Mouse (Mus musculus): ENCODE data around the gene Gm20696. TPM values are rescaled to one million over a fixed set of nuclear protein-coding genes. Genes with fewer than 3 reads are reported as not detected.

The Gm20696 gene
- polyA plus RNA-seq, 1 experiment from 2014 or later: 3.9 TPM

- no peak for ATAC-seq
These were observed 254.0 kb downstream of the Gm20696 start for GRCm38 (mm10) chr6:99412598-99412997.

GRCm38 (mm10) chr6:99409602-99410001, 257.0 kb downstream of the Gm20696 start:
- Histone ChIP-seq H3K27me3 (no peaks in the 10 kb centered on the region), H3K36me3 (ENCODE audit: poor library complexity, severe bottlenecking) (no peaks in the 10 kb centered on the region), H3K4me2 (no peak overlapping the region), H3K9ac (no peak overlapping the region), H3K27ac (no peak overlapping the region), H3K9me3 (replicated peaks) (no peaks in the 10 kb centered on the region), H3K4me1 (no peaks in the 10 kb centered on the region; the same call in 1 of the 2 replicates), H3K4me3 (no peak overlapping the region)
- 85% methylated on average over 5 of the region's 5 CpGs for WGBS
- ATAC-seq: no peak

More at GRCm38 (mm10) chr6:99412598-99412997, 254.0 kb downstream of the Gm20696 start:
- H3K4me1 ChIP-seq: no peaks in the 10 kb centered on the region; the same call in 1 of the 2 replicates
- H3K27ac ChIP-seq: no peak overlapping the region
- H3K4me2 ChIP-seq: no peak overlapping the region
- H3K4me3 ChIP-seq: no peak overlapping the region
- 93% methylated on average over 6 of the region's 6 CpGs for WGBS
- no peaks in the 10 kb centered on the region for H3K27me3 ChIP-seq
- no peaks in the 10 kb centered on the region for H3K36me3 ChIP-seq (ENCODE audit: poor library complexity, severe bottlenecking)
- H3K9ac ChIP-seq: no peak overlapping the region
- H3K9me3 ChIP-seq (replicated peaks): no peaks in the 10 kb centered on the region

- no peak for ATAC-seq
- Histone ChIP-seq H3K4me3 (no peak overlapping the region), H3K9ac (no peak overlapping the region), H3K4me2 (no peak overlapping the region), H3K27me3 (no peaks in the 10 kb centered on the region), H3K4me1 (no peaks in the 10 kb centered on the region; the same call in 1 of the 2 replicates), H3K27ac (no peak overlapping the region), H3K9me3 (replicated peaks) (no peaks in the 10 kb centered on the region), H3K36me3 (ENCODE audit: poor library complexity, severe bottlenecking) (no peaks in the 10 kb centered on the region)
- WGBS: 95% methylated on average over 4 of the region's 4 CpGs
These were observed 257.7 kb downstream of the Gm20696 start for GRCm38 (mm10) chr6:99408880-99409279.

GRCm38 (mm10) chr6:99403755-99404390, 262.7 kb downstream of the Gm20696 start:
- Histone ChIP-seq H3K4me3 (no peak overlapping the region), H3K4me2 (no peak overlapping the region), H3K9me3 (replicated peaks) (no peaks in the 10 kb centered on the region), H3K9ac (no peak overlapping the region), H3K4me1 (peaks cover 28% of the 10 kb centered on the region), H3K36me3 (ENCODE audit: poor library complexity, severe bottlenecking) (0 out of 2 replicates have a peak, but pooled peaks cover 3% of the 10 kb centered on the region), H3K27me3 (no peaks in the 10 kb centered on the region), H3K27ac (no peak overlapping the region)
- no peak for ATAC-seq
- 90% methylated on average over 6 of the region's 6 CpGs for WGBS

- 0 out of 2 replicates have a peak, but pooled peaks cover 4% of the 10 kb centered on the region for H3K36me3 ChIP-seq (ENCODE audit: poor library complexity, severe bottlenecking)
- no peak overlapping the region for H3K9ac ChIP-seq
- 78% methylated on average over 9 of the region's 9 CpGs for WGBS
These were observed 263.7 kb downstream of the Gm20696 start for GRCm38 (mm10) chr6:99402941-99403340.

GRCm38 (mm10) chr6:99402370-99402769, 264.2 kb downstream of the Gm20696 start:
- H3K27me3 ChIP-seq: no peaks in the 10 kb centered on the region
- H3K4me3 ChIP-seq: no peak overlapping the region
- no peak overlapping the region for H3K4me2 ChIP-seq
- no peaks in the 10 kb centered on the region for H3K9me3 ChIP-seq (replicated peaks)
- no peak overlapping the region for H3K9ac ChIP-seq
- 65% methylated on average over 3 of the region's 3 CpGs for WGBS
- peaks cover 28% of the 10 kb centered on the region for H3K4me1 ChIP-seq
- 0 out of 2 replicates have a peak, but pooled peaks cover 4% of the 10 kb centered on the region for H3K36me3 ChIP-seq (ENCODE audit: poor library complexity, severe bottlenecking)
- ATAC-seq: no peak
- H3K27ac ChIP-seq: no peak overlapping the region

More at GRCm38 (mm10) chr6:99402941-99403340, 263.7 kb downstream of the Gm20696 start:
- ATAC-seq: no peak
- peaks cover 28% of the 10 kb centered on the region for H3K4me1 ChIP-seq
- no peak overlapping the region for H3K4me2 ChIP-seq
- H3K4me3 ChIP-seq: no peak overlapping the region
- no peaks in the 10 kb centered on the region for H3K27me3 ChIP-seq
- H3K9me3 ChIP-seq (replicated peaks): no peaks in the 10 kb centered on the region
- H3K27ac ChIP-seq: no peak overlapping the region

- no peak for ATAC-seq
- no peak overlapping the region for H3K9ac ChIP-seq
- H3K9me3 ChIP-seq (replicated peaks): no peaks in the 10 kb centered on the region
- peaks cover 31% of the 10 kb centered on the region for H3K4me1 ChIP-seq
- H3K4me3 ChIP-seq: no peak overlapping the region
- 0 out of 2 replicates have a peak, but pooled peaks cover 4% of the 10 kb centered on the region for H3K36me3 ChIP-seq (ENCODE audit: poor library complexity, severe bottlenecking)
- H3K4me2 ChIP-seq: no peak overlapping the region
- 87% methylated on average over 6 of the region's 6 CpGs for WGBS
- H3K27me3 ChIP-seq: no peaks in the 10 kb centered on the region
- H3K27ac ChIP-seq: no peak overlapping the region
These were observed 264.8 kb downstream of the Gm20696 start for GRCm38 (mm10) chr6:99401801-99402200.

GRCm38 (mm10) chr6:99401211-99401610, 265.4 kb downstream of the Gm20696 start:
- H3K36me3 ChIP-seq (ENCODE audit: poor library complexity, severe bottlenecking): 0 out of 2 replicates have a peak, but pooled peaks cover 4% of the 10 kb centered on the region
- H3K4me2 ChIP-seq: no peak overlapping the region
- H3K4me1 ChIP-seq: peaks cover 36% of the 10 kb centered on the region
- no peak overlapping the region for H3K27ac ChIP-seq
- H3K9ac ChIP-seq: no peak overlapping the region
- no peak overlapping the region for H3K4me3 ChIP-seq
- no peak for ATAC-seq
- H3K9me3 ChIP-seq (replicated peaks): no peaks in the 10 kb centered on the region
- H3K27me3 ChIP-seq: no peaks in the 10 kb centered on the region
- WGBS: 33% methylated on average over 2 of the region's 2 CpGs

- H3K9me3 ChIP-seq (replicated peaks): no peaks in the 10 kb centered on the region
- no peak for ATAC-seq
- no peak overlapping the region for H3K4me2 ChIP-seq
- WGBS: 44% methylated on average over 12 of the region's 12 CpGs
- 0 out of 2 replicates have a peak, but pooled peaks cover 4% of the 10 kb centered on the region for H3K36me3 ChIP-seq (ENCODE audit: poor library complexity, severe bottlenecking)
- H3K27me3 ChIP-seq: no peaks in the 10 kb centered on the region
- no peak overlapping the region for H3K4me3 ChIP-seq
- H3K4me1 ChIP-seq: peaks cover 28% of the 10 kb centered on the region
- H3K27ac ChIP-seq: no peak overlapping the region
- no peak overlapping the region for H3K9ac ChIP-seq
These were observed 270.9 kb downstream of the Gm20696 start for GRCm38 (mm10) chr6:99395745-99396144.

GRCm38 (mm10) chr6:99394801-99395200, 271.8 kb downstream of the Gm20696 start:
- WGBS: 56% methylated on average over 5 of the region's 5 CpGs
- no peak overlapping the region for H3K27ac ChIP-seq
- ATAC-seq: no peak

GRCm38 (mm10) chr6:99392484-99392883, 274.1 kb downstream of the Gm20696 start:
- no peak for ATAC-seq
- WGBS: 92% methylated on average over 6 of the region's 6 CpGs
- no peak overlapping the region for H3K9ac ChIP-seq
- H3K9me3 ChIP-seq (replicated peaks): no peaks in the 10 kb centered on the region
- H3K4me1 ChIP-seq: peaks cover 22% of the 10 kb centered on the region
- H3K4me2 ChIP-seq: no peak overlapping the region
- H3K27me3 ChIP-seq: no peaks in the 10 kb centered on the region
- no peak overlapping the region for H3K4me3 ChIP-seq
- H3K36me3 ChIP-seq (ENCODE audit: poor library complexity, severe bottlenecking): no peaks in the 10 kb centered on the region
- H3K27ac ChIP-seq: no peak overlapping the region

More at GRCm38 (mm10) chr6:99394801-99395200, 271.8 kb downstream of the Gm20696 start:
- Histone ChIP-seq H3K27me3 (no peaks in the 10 kb centered on the region), H3K4me3 (no peak overlapping the region), H3K9ac (no peak overlapping the region), H3K9me3 (replicated peaks) (no peaks in the 10 kb centered on the region), H3K4me2 (no peak overlapping the region), H3K36me3 (ENCODE audit: poor library complexity, severe bottlenecking) (0 out of 2 replicates have a peak, but pooled peaks cover 4% of the 10 kb centered on the region), H3K4me1 (peaks cover 19% of the 10 kb centered on the region)

- no peak for ATAC-seq
- Histone ChIP-seq H3K4me3 (no peak overlapping the region), H3K27me3 (no peaks in the 10 kb centered on the region), H3K9ac (no peak overlapping the region), H3K9me3 (replicated peaks) (no peaks in the 10 kb centered on the region), H3K27ac (no peak overlapping the region), H3K36me3 (ENCODE audit: poor library complexity, severe bottlenecking) (no peaks in the 10 kb centered on the region), H3K4me1 (peaks cover 4% of the 10 kb centered on the region; the same call in 1 of the 2 replicates), H3K4me2 (no peak overlapping the region)
- WGBS: 75% methylated on average over 19 of the region's 19 CpGs
These were observed 277.6 kb downstream of the Gm20696 start for GRCm38 (mm10) chr6:99388741-99389675.
